Mouse (Mus musculus) erythroblast, embryonic 14.5 days (primary cell): ENCODE results near the gene Stx4a.

Experiments used
- GATA1 ChIP-seq: IDR thresholded peaks from 2 replicates; pipeline ENCODE4 v1.6.1; 2012; ENCODE audit warnings: low read length, inconsistent platforms, mixed read lengths
- TAL1 ChIP-seq: IDR thresholded peaks from 3 replicates; pipeline ENCODE4 v1.6.1; 2012; ENCODE audit warnings: low read length, inconsistent platforms, mixed read lengths

- TF ChIP-seq TAL1 (no peak), GATA1 (no peak)
These were observed 25.5 kb upstream of the Stx4a start for GRCm38 (mm10) chr7:127798591-127798990.
